Mouse (Mus musculus): ENCODE data around the gene Sumf1.

The Sumf1 gene

GRCm38 (mm10) chr6:108184847-108185684 lies at the start of gene Sumf1:
Gene Sumf1 (minus strand): TSS chr6:108185582.
- DNase-seq, result peak; percentile 96 to 98

- DNase-seq, result peak; percentile 66 to 84
These were observed 49.2 kb upstream of the Sumf1 start for GRCm38 (mm10) chr6:108234536-108234935.

GRCm38 (mm10) chr6:108233070-108233469 lies 47.7 kb upstream of the Sumf1 start:
- DNase-seq, result peak; percentile 78 to 83

GRCm38 (mm10) chr6:108231892-108232710 lies 46.7 kb upstream of the Sumf1 start:
- peak in 1 of 2 experiments; percentile 47 for DNase-seq

- no peak for DNase-seq
These were observed 45.2 kb upstream of the Sumf1 start for GRCm38 (mm10) chr6:108230608-108231007.

GRCm38 (mm10) chr6:108228601-108229000 lies 43.2 kb upstream of the Sumf1 start:
- DNase-seq, result no peak

GRCm38 (mm10) chr6:108228048-108228447 lies 42.7 kb upstream of the Sumf1 start:
- peak; percentile 59 to 71 for DNase-seq

GRCm38 (mm10) chr6:108227461-108227860 lies 42.1 kb upstream of the Sumf1 start:
- no peak for DNase-seq

- no peak for DNase-seq
These were observed 40.8 kb upstream of the Sumf1 start for GRCm38 (mm10) chr6:108226230-108226629.

- DNase-seq, result no peak
These were observed 39.6 kb upstream of the Sumf1 start for GRCm38 (mm10) chr6:108225027-108225426.

- DNase-seq, result no peak
These were observed 39.0 kb upstream of the Sumf1 start for GRCm38 (mm10) chr6:108224361-108224760.

GRCm38 (mm10) chr6:108222875-108223274 lies 37.5 kb upstream of the Sumf1 start:
- DNase-seq, result no peak

GRCm38 (mm10) chr6:108222435-108222834 lies 37.1 kb upstream of the Sumf1 start:
- no peak for DNase-seq

GRCm38 (mm10) chr6:108217987-108218386 lies 32.6 kb upstream of the Sumf1 start:
- DNase-seq, result peak; percentile 66 to 67

- peak; percentile 52 to 72 for DNase-seq
These were observed 31.4 kb upstream of the Sumf1 start for GRCm38 (mm10) chr6:108216832-108217231.

GRCm38 (mm10) chr6:108216091-108216490 lies 30.7 kb upstream of the Sumf1 start:
- peak; percentile 66 to 78 for DNase-seq

GRCm38 (mm10) chr6:108214294-108214925 lies 29.0 kb upstream of the Sumf1 start:
- peak in 1 of 2 experiments; percentile 5 for DNase-seq

GRCm38 (mm10) chr6:108213481-108214293 lies 28.3 kb upstream of the Sumf1 start:
- peak in 1 of 2 experiments; percentile 57 for DNase-seq

GRCm38 (mm10) chr6:108212881-108213295 lies 27.5 kb upstream of the Sumf1 start, which contains the start of gene Itpr1:
Gene Itpr1 (plus strand): TSS chr6:108213096.
- DNase-seq, result peak; percentile 98 to 99

GRCm38 (mm10) chr6:108211896-108212880 lies 26.8 kb upstream of the Sumf1 start:
- DNase-seq, result peak in 1 of 2 experiments; percentile 36
